In the genomic region with DNA sequence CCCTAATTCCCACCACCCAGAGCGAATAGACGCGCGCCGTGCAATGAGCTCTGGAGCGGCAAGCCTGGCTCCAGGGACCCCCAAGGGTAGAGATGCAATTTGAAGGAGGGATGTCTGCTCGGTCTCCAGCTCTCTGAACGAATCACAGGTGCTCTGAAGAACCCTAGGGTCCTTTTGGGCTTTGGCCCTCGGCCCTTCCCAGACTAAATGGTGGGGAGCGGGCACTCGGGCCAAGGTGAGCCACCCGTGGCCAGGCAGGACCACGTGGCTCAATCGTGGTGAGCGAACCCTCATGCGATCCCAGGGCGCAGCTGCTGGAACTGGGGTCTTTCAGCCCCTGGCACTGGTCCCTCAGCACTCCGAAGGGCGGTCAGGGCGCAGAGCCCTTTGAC, we compare ENCODE assay signal across 9 mouse cellular contexts. TPM values are rescaled to one million over a fixed set of nuclear protein-coding genes. Genes with fewer than 3 reads are reported as not detected.
DNase-seq lines count a peak whose midpoint lies in the region; ATAC-seq and TF ChIP-seq lines count a peak whose summit lies in the region.
"Had no signal": no experiment of that assay in that cellular context is flagged by ENCODE, and none has a peak within 500 bp of the region (broad histone marks: within the 10 kb centered on the region; RNA-seq: fewer than 3 reads in every experiment).

No protein-coding gene starts in this region.

- no peak for DNase-seq in heart, adult 2 months
- DNase-seq in heart, adult 9 months (ENCODE audit: low spot score in 2 of 2), result no peak
- no peak for DNase-seq in hindbrain, postnatal 0 days (ENCODE audit: low spot score)
- DNase-seq in ovary, postnatal 14 days (ENCODE audit: low spot score), result no peak
- DNase-seq in right cerebral cortex, adult 18-20 months, result no peak
- no peak for DNase-seq in adrenal gland, adult 8-10 months

- TF ChIP-seq CTCF in heart, adult 2 months (IDR thresholded peaks at IDR 0.05), result no peak
- TF ChIP-seq CTCF in bone marrow macrophage, adult 2 months (IDR thresholded peaks at IDR 0.05; ENCODE audit: low read depth, low read length), result no peak
- TF ChIP-seq CTCF in hindbrain, postnatal 0 days (IDR thresholded peaks at IDR 0.05; ENCODE audit: low read depth), result no peak

- peak overlapping the region; percentile 76 for H3K4me3 ChIP-seq in heart, adult 2 months
- peak overlapping the region; percentile 57 for H3K4me3 ChIP-seq in bone marrow macrophage, adult 2 months (ENCODE audit: insufficient read depth, low read length)
- peak overlapping the region; percentile 40 for H3K4me3 ChIP-seq in hindbrain, postnatal 0 days (ENCODE audit: low read length)
- H3K4me3 ChIP-seq in midbrain, embryonic 12.5 days, result peak overlapping the region; percentile 72

- H3K27me3 ChIP-seq in heart, adult 2 months (ENCODE audit: control insufficient read depth, insufficient read depth, low read length), result no peaks in the 10 kb centered on the region
- H3K27me3 ChIP-seq in hindbrain, postnatal 0 days (ENCODE audit: insufficient read depth, low read length), result peaks cover 26% of the 10 kb centered on the region; the same call in 1 of the 2 replicates
- H3K27me3 ChIP-seq in midbrain, embryonic 12.5 days, result peaks cover 59% of the 10 kb centered on the region

- H3K4me2 ChIP-seq in hindbrain, postnatal 0 days (ENCODE audit: low read depth, low read length), result peak overlapping the region; percentile 72
- peak overlapping the region; percentile 94 for H3K4me2 ChIP-seq in midbrain, embryonic 12.5 days (replicated peaks)

- peak overlapping the region; percentile 44 for H3K9ac ChIP-seq in heart, adult 2 months (ENCODE audit: low read depth, low read length)
- H3K9ac ChIP-seq in hindbrain, postnatal 0 days (replicated peaks; ENCODE audit: low read length), result no peak overlapping the region; the same call in 1 of the 2 replicates
- peak overlapping the region; percentile 29 for H3K9ac ChIP-seq in midbrain, embryonic 12.5 days (replicated peaks)

- peaks cover 5% of the 10 kb centered on the region for H3K4me1 ChIP-seq in heart, adult 2 months (ENCODE audit: control insufficient read depth, insufficient read depth, low read length)
- 0 out of 2 replicates have a peak, but pooled peaks cover 2% of the 10 kb centered on the region for H3K4me1 ChIP-seq in bone marrow macrophage, adult 2 months (ENCODE audit: control insufficient read depth, insufficient read depth, low read length)
- H3K4me1 ChIP-seq in hindbrain, postnatal 0 days (ENCODE audit: insufficient read depth, low read length), result peaks cover 30% of the 10 kb centered on the region
- H3K4me1 ChIP-seq in midbrain, embryonic 12.5 days, result peaks cover 44% of the 10 kb centered on the region

- TF ChIP-seq POLR2A in heart, adult 2 months (IDR thresholded peaks at IDR 0.05; ENCODE audit: insufficient read depth, low read depth, low read length), result no peak
- TF ChIP-seq POLR2A in bone marrow macrophage, adult 2 months (IDR thresholded peaks at IDR 0.05; ENCODE audit: borderline replicate concordance, low read depth, low read length), result no peak

- no peaks in the 10 kb centered on the region for H3K36me3 ChIP-seq in heart, adult 2 months (ENCODE audit: control insufficient read depth, insufficient read depth, low read length)
- H3K36me3 ChIP-seq in hindbrain, postnatal 0 days (ENCODE audit: insufficient read depth, low read length), result no peaks in the 10 kb centered on the region
- H3K36me3 ChIP-seq in midbrain, embryonic 12.5 days, result no peaks in the 10 kb centered on the region

- H3K79me2 ChIP-seq in heart, adult 2 months (replicated peaks; ENCODE audit: control insufficient read depth, insufficient read depth, low read length), result no peaks in the 10 kb centered on the region

- intact Hi-C loops in heart, adult 2 months (cut with DNase I), result loop anchor here (1.0 to 2.0 kb wide), 2 partner anchors 54 to 82 kb away; no protein-coding TSS in a partner anchor

- no peak for ATAC-seq in hindbrain, postnatal 0 days
- ATAC-seq in midbrain, embryonic 12.5 days (ENCODE audit: low FRiP score, low read depth), result no peak

- WGBS in heart, adult 2 months, result 2% methylated on average over 20 of the region's 20 CpGs
- WGBS in hindbrain, postnatal 0 days, result 1% methylated on average over 20 of the region's 20 CpGs
- 1% methylated on average over 20 of the region's 20 CpGs for WGBS in midbrain, embryonic 12.5 days

- H3K9me3 ChIP-seq in hindbrain, postnatal 0 days (ENCODE audit: low read length), result no peaks in the 10 kb centered on the region
- H3K9me3 ChIP-seq in midbrain, embryonic 12.5 days, result no peaks in the 10 kb centered on the region

- H3K27ac ChIP-seq in heart, adult 2 months, result peak overlapping the region; percentile 85
- H3K27ac ChIP-seq in bone marrow macrophage, adult 2 months (ENCODE audit: insufficient read depth, low read depth, low read length), result peak overlapping the region; percentile 67
- peak overlapping the region; percentile 45; the same call in 1 of the 2 replicates for H3K27ac ChIP-seq in hindbrain, postnatal 0 days
- H3K27ac ChIP-seq in midbrain, embryonic 12.5 days (replicated peaks), result peak overlapping the region; percentile 12; the same call in 1 of the 2 replicates

- TF ChIP-seq EP300 in heart, adult 2 months (IDR thresholded peaks at IDR 0.05; ENCODE audit: insufficient read depth, low read depth, low read length), result no peak

RNA-seq across cellular contexts. Expression of gene Ccnd1, which starts 3.0 kb away (rescaled TPM):
- total RNA-seq in heart, adult 2 months (2021), result 10 to 100 TPM; 28.3 to 43.6 TPM
- 27.3 and 31.4 TPM in 2 replicates for polyA plus RNA-seq in heart, adult 2 months (2012; rRNA removed)
- 31.4 and 31.9 TPM in 2 replicates for polyA plus RNA-seq in bone marrow macrophage, adult 2 months (2012; ENCODE audit: insufficient read depth, insufficient read length, missing spikeins)
- total RNA-seq in hindbrain, postnatal 0 days (2014; rRNA removed), result 49.7 and 67.8 TPM in 2 replicates
- 37.6 and 42.8 TPM in 2 replicates for polyA plus RNA-seq in hindbrain, postnatal 0 days (2015; fragmentation: Nextera tagmentation; extraction: Ambion mirVana)
- polyA plus RNA-seq in midbrain, embryonic 12.5 days (2016; fragmentation: Nextera tagmentation; extraction: Ambion mirVana), result 259 and 289 TPM in 2 replicates
- 100 to 1,000 TPM; 177 to 201 (median 190) TPM for total RNA-seq in adrenal gland, adult 8-10 months (2022)

RNA-seq across cellular contexts. Expression of gene LTO1, which starts 27.8 kb away (rescaled TPM):
- total RNA-seq in heart, adult 2 months (2021), result 10 to 100 TPM; 12.5 to 13.1 TPM
- polyA plus RNA-seq in heart, adult 2 months (2012; rRNA removed), result 12.1 and 15.7 TPM in 2 replicates
- 21.5 and 30.3 TPM in 2 replicates for polyA plus RNA-seq in bone marrow macrophage, adult 2 months (2012; ENCODE audit: insufficient read depth, insufficient read length, missing spikeins)
- 22.6 and 25.9 TPM in 2 replicates for total RNA-seq in hindbrain, postnatal 0 days (2014; rRNA removed)
- polyA plus RNA-seq in hindbrain, postnatal 0 days (2015; fragmentation: Nextera tagmentation; extraction: Ambion mirVana), result 19.3 and 22.4 TPM in 2 replicates
- polyA plus RNA-seq in midbrain, embryonic 12.5 days (2016; fragmentation: Nextera tagmentation; extraction: Ambion mirVana), result 33.6 and 36.4 TPM in 2 replicates
- total RNA-seq in adrenal gland, adult 8-10 months (2022), result 10 to 100 TPM; 27.1 to 39.7 (median 31.2) TPM

RNA-seq across cellular contexts. Expression of gene Fgf15, which starts 46.4 kb away (rescaled TPM):
- not detected for total RNA-seq in heart, adult 2 months (2021)
- polyA plus RNA-seq in heart, adult 2 months (2012; rRNA removed), result not detected in 2 replicates
- not detected in 2 replicates for polyA plus RNA-seq in bone marrow macrophage, adult 2 months (2012; ENCODE audit: insufficient read depth, insufficient read length, missing spikeins)
- total RNA-seq in hindbrain, postnatal 0 days (2014; rRNA removed), result 9.9 and 11.3 TPM in 2 replicates
- polyA plus RNA-seq in hindbrain, postnatal 0 days (2015; fragmentation: Nextera tagmentation; extraction: Ambion mirVana), result 9.1 and 9.4 TPM in 2 replicates
- 69.8 and 95.0 TPM in 2 replicates for polyA plus RNA-seq in midbrain, embryonic 12.5 days (2016; fragmentation: Nextera tagmentation; extraction: Ambion mirVana)
- total RNA-seq in adrenal gland, adult 8-10 months (2022), result under 1 TPM in 3 of 4 experiments, not detected in 1; 0.31 to 0.46 (median 0.32) TPM
- total RNA-seq: CH12.LX had no signal

Comparison
In these comparisons a context has a peak if more than half of its experiments do, and no peak if none do; other contexts are left out.
1. H3K27ac ChIP-seq: peak in every context shown above with its lines; median percentile 85 in heart, adult 2 months; 67 in bone marrow macrophage, adult 2 months; 45 in hindbrain, postnatal 0 days; 12 in midbrain, embryonic 12.5 days.
2. RNA of gene Fgf15, which starts 46.4 kb away (polyA plus RNA-seq): 69.8 to 95.0 TPM in midbrain, embryonic 12.5 days and 9.1 to 9.4 TPM in hindbrain, postnatal 0 days; not detected in heart, adult 2 months and not detected in bone marrow macrophage, adult 2 months; every median in the first group is over 10 times any median in the second.
3. Peak in every context shown above with its lines, with median percentiles within 50 percentile points of each other: H3K4me3 ChIP-seq.